Mouse (Mus musculus): Measurements from ENCODE around the gene Focad.

Focad gene

DNA sequence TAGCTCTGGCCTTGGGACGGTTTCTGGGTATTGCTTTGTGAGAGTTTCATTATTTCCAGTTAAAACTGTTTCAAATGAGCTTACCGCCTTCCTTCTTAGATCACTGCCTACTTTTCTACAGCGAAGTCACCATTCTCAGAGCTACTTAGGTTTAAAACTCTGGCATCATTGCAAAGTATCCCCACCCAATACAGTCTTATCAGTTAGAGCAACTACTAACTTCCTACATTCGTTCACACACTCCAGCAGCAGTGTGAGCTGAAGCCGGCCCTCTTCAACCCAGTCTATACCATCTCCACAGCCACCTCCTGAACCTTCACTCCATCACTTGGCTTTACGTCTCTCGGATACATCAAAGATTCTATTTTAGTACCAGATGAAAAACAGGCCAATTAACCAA, 346.4 kb downstream of the Focad start:
- no peak for DNase-seq (ENCODE audit: low read depth in 2 of 2, low spot score in 2 of 2)

GRCm38 (mm10) chr4:88448976-88449375, 354.5 kb downstream of the Focad start:
- DNase-seq (ENCODE audit: low read depth in 2 of 2, low spot score in 2 of 2): no peak

DNA sequence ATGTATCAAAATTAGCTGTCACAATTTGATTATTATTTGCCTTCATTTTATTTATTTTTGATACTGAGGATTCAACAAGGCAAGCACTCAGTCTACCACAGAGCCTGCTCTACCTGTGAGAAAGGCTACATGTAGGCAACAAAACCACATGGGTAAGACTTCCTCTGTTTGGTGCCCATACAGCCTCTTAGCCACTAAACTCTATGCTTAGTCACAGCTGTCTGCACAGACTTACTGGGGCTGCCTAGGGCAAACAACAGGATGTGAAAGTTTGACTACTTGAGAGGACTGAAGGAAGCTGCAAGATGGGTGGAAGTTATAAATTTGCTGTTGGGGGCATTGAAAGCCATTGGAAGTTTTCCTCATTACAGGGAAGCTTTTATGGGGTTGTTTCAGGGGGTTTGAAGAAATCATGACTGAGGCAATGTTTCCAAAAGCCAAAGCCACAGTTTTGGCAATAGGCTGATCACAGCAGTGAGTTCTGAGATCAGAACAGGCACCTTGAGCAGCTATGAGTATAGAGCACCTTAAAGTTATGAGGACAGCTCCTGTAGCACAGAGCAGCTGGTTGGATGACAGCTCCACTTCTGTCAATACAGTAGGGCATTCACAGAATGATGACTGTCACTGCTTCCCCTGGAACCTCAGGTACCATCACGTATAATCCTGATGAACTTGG, 355.8 kb downstream of the Focad start:
- no peak for DNase-seq (ENCODE audit: low read depth in 2 of 2, low spot score in 2 of 2)

DNA sequence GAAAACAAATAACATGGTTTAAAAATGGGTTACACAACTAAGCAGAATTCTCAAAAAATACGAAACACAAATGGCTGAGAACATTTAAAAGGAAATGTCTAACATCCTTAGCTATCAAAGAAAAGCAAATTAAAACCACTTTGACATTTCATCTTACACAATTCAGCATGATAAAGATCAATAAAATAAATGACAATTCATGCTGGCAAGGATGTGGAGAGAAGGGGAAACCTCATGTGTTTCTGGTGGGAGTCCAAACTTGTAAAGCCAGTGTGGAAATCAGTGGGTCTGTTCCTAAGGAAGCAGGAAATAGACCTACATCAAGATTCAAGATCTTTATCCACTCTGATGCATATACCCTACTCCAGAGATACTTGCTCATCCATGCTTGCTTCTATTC, 363.7 kb downstream of the Focad start:
- no peak for DNase-seq (ENCODE audit: low read depth in 2 of 2, low spot score in 2 of 2)

- DNase-seq (ENCODE audit: low read depth in 2 of 2, low spot score in 2 of 2): no peak
These were observed 364.2 kb downstream of the Focad start for GRCm38 (mm10) chr4:88458673-88459072.

Data from CD8-positive naive resting alpha-beta T cell, adult 2 months (primary cell).